Mouse (Mus musculus): ENCODE results near the gene Pdss2.

- TF ChIP-seq CTCF (IDR thresholded peaks at IDR 0.05; ENCODE audit: low read depth), result no peak
- no peak for TF ChIP-seq EP300 (IDR thresholded peaks at IDR 0.05; ENCODE audit: low read depth)
Measured at GRCm38 (mm10) chr10:43373035-43373434, 151.7 kb downstream of the Pdss2 start.

All from liver, embryonic 14.5 days (tissue).